Mouse (Mus musculus): ENCODE data around the gene Ifit1bl1. TPM values are rescaled to one million over a fixed set of nuclear protein-coding genes. Genes with fewer than 3 reads are reported as not detected.
"Not testable (repeated sequence)": the region's sequence is repeated elsewhere in the genome, so short reads cannot be mapped to it uniquely, and the experiment has no call there.

Gene Ifit1bl1
- polyA plus RNA-seq (2015; fragmentation: Nextera tagmentation; extraction: Ambion mirVana), result 0.59 and 0.64 TPM in 2 replicates

GRCm38 (mm10) chr19:34601888-34602287 is at the start of gene Ifit1bl1:
TSS of gene Ifit1bl1 (minus strand) at chr19:34601956.
- not testable (repeated sequence) for ATAC-seq (ENCODE audit: low FRiP score, low read depth); H3K36me3 ChIP-seq; H3K27ac ChIP-seq; H3K9me3 ChIP-seq; H3K4me2 ChIP-seq (replicated peaks); H3K9ac ChIP-seq; H3K4me1 ChIP-seq; H3K27me3 ChIP-seq; H3K4me3 ChIP-seq
- 57% methylated on average over 1 of the region's 1 CpGs for WGBS

DNA sequence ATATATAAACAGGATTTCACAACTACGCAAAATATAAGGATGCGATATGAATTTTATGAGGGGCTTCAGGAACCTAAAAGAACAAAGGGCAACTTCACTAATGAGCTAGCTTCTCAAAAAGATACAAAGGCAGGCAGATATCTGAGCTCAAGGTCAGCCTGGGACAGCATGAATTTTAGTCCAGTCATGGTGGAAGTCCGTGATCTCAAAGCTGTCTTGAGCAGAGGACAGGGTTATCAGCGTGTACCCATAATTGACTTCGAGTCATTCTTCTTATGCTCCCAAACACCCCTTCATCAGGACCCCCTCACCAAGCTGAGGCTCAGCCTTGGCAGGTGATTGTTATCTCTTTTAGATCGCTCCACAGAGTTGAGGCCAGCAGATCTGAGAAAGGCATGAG is 49.2 kb upstream of the Ifit1bl1 start:
- ATAC-seq (ENCODE audit: low FRiP score, low read depth), result no peak

GRCm38 (mm10) chr19:34650276-34650675 is 48.5 kb upstream of the Ifit1bl1 start:
- ATAC-seq (ENCODE audit: low FRiP score, low read depth), result no peak
- no peak overlapping the region for H3K4me3 ChIP-seq
- no peaks in the 10 kb centered on the region for H3K27me3 ChIP-seq
- no peak overlapping the region for H3K27ac ChIP-seq
- H3K4me2 ChIP-seq (replicated peaks), result no peak overlapping the region
- H3K9ac ChIP-seq, result no peak overlapping the region
- no peaks in the 10 kb centered on the region for H3K9me3 ChIP-seq
- H3K4me1 ChIP-seq, result no peaks in the 10 kb centered on the region
- no peaks in the 10 kb centered on the region for H3K36me3 ChIP-seq
- WGBS, result 79% methylated on average over 3 of the region's 3 CpGs

More for the DNA sequence above, 49.2 kb upstream of the Ifit1bl1 start:
- no peak overlapping the region for H3K27ac ChIP-seq
- no peaks in the 10 kb centered on the region for H3K27me3 ChIP-seq
- no peak overlapping the region for H3K4me2 ChIP-seq (replicated peaks)
- no peaks in the 10 kb centered on the region for H3K4me1 ChIP-seq
- no peaks in the 10 kb centered on the region for H3K36me3 ChIP-seq
- 90% methylated on average over 6 of the region's 6 CpGs for WGBS
- no peak overlapping the region for H3K9ac ChIP-seq
- H3K4me3 ChIP-seq, result no peak overlapping the region
- no peaks in the 10 kb centered on the region for H3K9me3 ChIP-seq

- not testable (repeated sequence) for H3K9me3 ChIP-seq; H3K4me1 ChIP-seq; H3K4me2 ChIP-seq (replicated peaks); H3K27me3 ChIP-seq; H3K36me3 ChIP-seq; H3K27ac ChIP-seq; H3K4me3 ChIP-seq; H3K9ac ChIP-seq; ATAC-seq (ENCODE audit: low FRiP score, low read depth)
- WGBS, result 84% methylated on average over 8 of the region's 8 CpGs
These were observed 45.9 kb upstream of the Ifit1bl1 start for GRCm38 (mm10) chr19:34647630-34648029.

DNA sequence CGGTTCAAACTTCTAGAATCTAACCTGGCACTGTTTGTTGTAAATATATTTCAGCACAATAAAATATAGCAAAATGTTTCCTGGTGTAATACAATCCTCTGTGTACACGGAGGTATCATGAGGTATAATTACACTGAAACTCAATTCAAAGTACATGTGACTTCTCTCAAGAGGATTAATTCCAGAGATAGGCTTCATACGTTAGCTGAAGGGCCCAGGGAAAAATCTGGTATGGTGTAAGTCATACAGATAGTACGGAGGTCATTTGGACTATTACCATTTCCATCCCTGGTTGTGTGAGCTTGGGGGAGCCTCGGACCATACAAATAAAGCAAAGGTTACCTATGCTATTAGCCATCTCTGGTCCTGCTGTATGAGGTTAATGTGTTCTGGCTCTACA is 40.9 kb upstream of the Ifit1bl1 start:
- Histone ChIP-seq H3K9me3 (no peaks in the 10 kb centered on the region), H3K4me3 (no peak overlapping the region), H3K27me3 (0 out of 2 replicates have a peak, but pooled peaks cover 3% of the 10 kb centered on the region), H3K4me1 (peaks cover 9% of the 10 kb centered on the region; the same call in 1 of the 2 replicates), H3K27ac (no peak overlapping the region), H3K4me2 (replicated peaks) (no peak overlapping the region), H3K9ac (no peak overlapping the region), H3K36me3 (no peaks in the 10 kb centered on the region)
- ATAC-seq (ENCODE audit: low FRiP score, low read depth), result no peak
- WGBS, result 69% methylated on average over 5 of the region's 5 CpGs

GRCm38 (mm10) chr19:34640623-34641022 is 38.9 kb upstream of the Ifit1bl1 start, which contains the start of the genes Ifit1bl2 and Ifit1:
TSS of gene Ifit1bl2 (minus strand) at chr19:34640743.
TSS of gene Ifit1 (plus strand) at chr19:34640871.
- H3K36me3 ChIP-seq, result no peaks in the 10 kb centered on the region
- no peak within 1 kb of the TSS for H3K4me3 ChIP-seq
- H3K27me3 ChIP-seq, result 0 out of 2 replicates have a peak, but pooled peaks cover 3% of the 10 kb centered on the region
- H3K27ac ChIP-seq, result no peak within 1 kb of the TSS
- H3K4me1 ChIP-seq, result peaks cover 9% of the 10 kb centered on the region; the same call in 1 of the 2 replicates
- peak within 1 kb of the TSS; percentile 31; the same call in 1 of the 2 replicates for H3K4me2 ChIP-seq (replicated peaks)
- ATAC-seq (ENCODE audit: low FRiP score, low read depth), result no peak
- H3K9ac ChIP-seq, result no peak within 1 kb of the TSS
- 40% methylated on average over 4 of the region's 4 CpGs for WGBS
- no peaks in the 10 kb centered on the region for H3K9me3 ChIP-seq

DNA sequence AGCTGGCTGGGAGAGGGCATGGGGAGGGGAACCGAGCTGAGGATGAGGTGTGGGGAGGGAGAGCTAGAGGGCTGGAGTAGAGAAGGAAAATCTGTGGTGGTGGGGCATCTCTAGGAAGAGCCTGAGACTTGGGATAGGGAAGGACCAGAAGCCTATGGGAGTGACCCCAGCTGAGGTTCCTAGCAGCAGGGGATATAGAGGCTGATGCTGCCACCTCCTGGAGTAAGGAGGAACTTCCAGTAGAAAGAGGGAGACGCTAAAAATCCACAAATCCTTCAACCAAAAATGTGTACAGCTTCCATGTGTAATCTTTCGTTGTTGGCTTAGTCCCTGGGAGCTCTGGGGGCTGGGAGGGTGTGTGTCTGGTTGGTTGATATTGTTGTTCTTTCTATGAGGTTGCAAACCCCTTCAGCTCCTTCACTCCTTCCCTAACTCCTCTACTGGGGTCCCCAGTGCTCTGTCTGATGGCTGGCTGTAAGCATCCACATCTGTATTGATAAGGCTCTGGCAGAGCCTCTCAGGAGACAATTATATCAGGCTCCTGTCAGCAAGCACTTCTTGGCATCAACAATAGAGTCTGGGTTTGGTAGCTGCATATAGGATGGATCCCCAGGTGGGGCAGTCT is 35.3 kb upstream of the Ifit1bl1 start:
- peak; percentile 67; the same call in 1 of the 2 replicates for ATAC-seq (ENCODE audit: low FRiP score, low read depth)
- H3K27me3 ChIP-seq, result 0 out of 2 replicates have a peak, but pooled peaks cover 3% of the 10 kb centered on the region
- no peaks in the 10 kb centered on the region for H3K9me3 ChIP-seq
- H3K9ac ChIP-seq, result no peak overlapping the region
- no peaks in the 10 kb centered on the region for H3K36me3 ChIP-seq
- H3K4me2 ChIP-seq (replicated peaks), result no peak overlapping the region
- peaks cover 9% of the 10 kb centered on the region; the same call in 1 of the 2 replicates for H3K4me1 ChIP-seq
- no peak overlapping the region for H3K27ac ChIP-seq
- WGBS, result 7% methylated on average over 3 of the region's 3 CpGs
- no peak overlapping the region for H3K4me3 ChIP-seq

- Histone ChIP-seq H3K9ac (no peak overlapping the region), H3K27me3 (no peaks in the 10 kb centered on the region), H3K9me3 (no peaks in the 10 kb centered on the region), H3K4me1 (no peaks in the 10 kb centered on the region), H3K4me2 (replicated peaks) (no peak overlapping the region), H3K4me3 (no peak overlapping the region), H3K36me3 (no peaks in the 10 kb centered on the region), H3K27ac (no peak overlapping the region)
- no peak for ATAC-seq (ENCODE audit: low FRiP score, low read depth)
- 78% methylated on average over 2 of the region's 2 CpGs for WGBS
These were observed 31.7 kb upstream of the Ifit1bl1 start for GRCm38 (mm10) chr19:34633484-34633883.

- no peak overlapping the region for H3K4me2 ChIP-seq (replicated peaks)
- no peak overlapping the region for H3K9ac ChIP-seq
- H3K4me3 ChIP-seq, result no peak overlapping the region
- ATAC-seq (ENCODE audit: low FRiP score, low read depth), result no peak
- H3K27me3 ChIP-seq, result no peaks in the 10 kb centered on the region
- no peaks in the 10 kb centered on the region for H3K9me3 ChIP-seq
- H3K4me1 ChIP-seq, result no peaks in the 10 kb centered on the region
- no peaks in the 10 kb centered on the region for H3K36me3 ChIP-seq
- H3K27ac ChIP-seq, result no peak overlapping the region
These were observed 29.7 kb upstream of the Ifit1bl1 start for GRCm38 (mm10) chr19:34631487-34631886.

GRCm38 (mm10) chr19:34627496-34627895 is 25.7 kb upstream of the Ifit1bl1 start:
- H3K4me2 ChIP-seq (replicated peaks), result no peak overlapping the region
- H3K36me3 ChIP-seq, result no peaks in the 10 kb centered on the region
- WGBS, result 46% methylated on average over 2 of the region's 2 CpGs
- H3K27me3 ChIP-seq, result no peaks in the 10 kb centered on the region
- no peak overlapping the region for H3K27ac ChIP-seq
- no peaks in the 10 kb centered on the region for H3K4me1 ChIP-seq
- no peaks in the 10 kb centered on the region for H3K9me3 ChIP-seq
- H3K9ac ChIP-seq, result no peak overlapping the region
- no peak overlapping the region for H3K4me3 ChIP-seq
- ATAC-seq (ENCODE audit: low FRiP score, low read depth), result no peak

- Histone ChIP-seq H3K9me3 (no peaks in the 10 kb centered on the region), H3K27ac (no peak overlapping the region), H3K36me3 (no peaks in the 10 kb centered on the region), H3K4me3 (no peak overlapping the region), H3K9ac (no peak overlapping the region), H3K4me1 (no peaks in the 10 kb centered on the region), H3K27me3 (no peaks in the 10 kb centered on the region), H3K4me2 (replicated peaks) (no peak overlapping the region)
- ATAC-seq (ENCODE audit: low FRiP score, low read depth), result no peak
- 82% methylated on average over 4 of the region's 4 CpGs for WGBS
These were observed 22.9 kb upstream of the Ifit1bl1 start for GRCm38 (mm10) chr19:34624663-34625062.

GRCm38 (mm10) chr19:34623781-34624180 is 22.0 kb upstream of the Ifit1bl1 start:
- no peak for ATAC-seq (ENCODE audit: low FRiP score, low read depth)
- Histone ChIP-seq H3K4me2 (replicated peaks) (no peak overlapping the region), H3K27me3 (no peaks in the 10 kb centered on the region), H3K4me3 (no peak overlapping the region), H3K36me3 (no peaks in the 10 kb centered on the region), H3K9me3 (no peaks in the 10 kb centered on the region), H3K27ac (no peak overlapping the region), H3K9ac (no peak overlapping the region), H3K4me1 (no peaks in the 10 kb centered on the region)
- 93% methylated on average over 6 of the region's 6 CpGs for WGBS

DNA sequence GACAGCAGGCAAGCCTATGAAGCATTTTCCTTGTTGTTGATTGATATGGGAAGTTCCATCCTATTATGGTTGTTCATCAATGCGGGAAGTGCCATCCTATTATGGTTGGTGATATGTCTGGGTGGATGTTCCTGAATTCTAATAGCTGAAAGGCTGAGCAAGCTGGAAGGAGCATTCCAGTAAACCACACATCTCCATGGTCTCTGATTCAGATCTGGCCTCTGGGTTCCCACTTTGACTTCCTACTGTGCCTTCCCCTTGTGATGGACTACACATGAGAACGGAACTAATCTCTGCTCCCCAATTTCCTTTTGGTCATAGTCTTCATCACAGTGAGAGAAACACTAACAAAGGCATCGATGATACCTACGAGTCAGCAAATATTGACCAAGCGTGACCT is 19.1 kb upstream of the Ifit1bl1 start:
- WGBS, result 89% methylated on average over 5 of the region's 5 CpGs
- H3K27ac ChIP-seq, result no peak overlapping the region
- H3K9me3 ChIP-seq, result no peaks in the 10 kb centered on the region
- H3K4me2 ChIP-seq (replicated peaks), result no peak overlapping the region
- no peaks in the 10 kb centered on the region for H3K4me1 ChIP-seq
- no peaks in the 10 kb centered on the region for H3K27me3 ChIP-seq
- no peak overlapping the region for H3K4me3 ChIP-seq
- no peaks in the 10 kb centered on the region for H3K36me3 ChIP-seq
- no peak for ATAC-seq (ENCODE audit: low FRiP score, low read depth)
- no peak overlapping the region for H3K9ac ChIP-seq

Data from limb, embryonic 13.5 days (tissue).